Mouse (Mus musculus) frontal cortex, adult 2 months (tissue): ENCODE results near the gene C7. TPM values are rescaled to one million over a fixed set of nuclear protein-coding genes. Genes with fewer than 3 reads are reported as not detected.
"Not testable (repeated sequence)": the region's sequence is repeated elsewhere in the genome, so short reads cannot be mapped to it uniquely, and the experiment has no call there.

Source experiments
- DNase-seq, 2 experiments: peaks; one replicate each; pipeline ENCODE4 v3.0.0; 2022; ENCODE audit warnings: low spot score in 1 of 2; ENCODE audit errors: extremely low spot score in 1 of 2
- polyA plus RNA-seq: library from polyadenylated mRNA; depleted of rRNA; stranded (reverse); fragments of >200 nt; gene quantifications from 2 replicates; pipeline ENCODE4 v1.2.3, GENCODE M21; 2012; rRNA removed

C7 gene
- 0.59 and 0.84 TPM in 2 replicates for polyA plus RNA-seq

GRCm38 (mm10) chr15:5063635-5064034 lies at the start of gene C7:
C7 (minus strand) TSS chr15:5063740.
- no peak for DNase-seq

DNA sequence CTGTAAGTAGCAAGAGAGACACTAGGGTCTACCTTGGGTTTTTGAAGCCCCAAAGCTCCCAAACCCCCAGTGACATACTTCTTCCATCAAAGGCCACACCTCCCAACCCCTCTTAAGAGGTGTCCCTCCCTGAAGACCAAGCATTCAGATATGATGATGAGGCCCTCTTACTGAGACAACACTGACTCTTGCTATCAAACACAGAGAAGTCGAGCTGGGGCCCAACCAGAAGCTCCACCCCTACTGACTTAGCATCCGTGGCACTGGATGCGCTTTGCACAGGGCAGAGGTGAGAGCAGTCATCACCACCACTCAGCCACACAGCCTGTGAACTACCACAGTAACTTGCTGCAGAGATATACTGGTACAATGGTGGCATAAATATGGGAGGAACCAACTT lies 49.1 kb upstream of the C7 start:
- DNase-seq, result no peak

DNA sequence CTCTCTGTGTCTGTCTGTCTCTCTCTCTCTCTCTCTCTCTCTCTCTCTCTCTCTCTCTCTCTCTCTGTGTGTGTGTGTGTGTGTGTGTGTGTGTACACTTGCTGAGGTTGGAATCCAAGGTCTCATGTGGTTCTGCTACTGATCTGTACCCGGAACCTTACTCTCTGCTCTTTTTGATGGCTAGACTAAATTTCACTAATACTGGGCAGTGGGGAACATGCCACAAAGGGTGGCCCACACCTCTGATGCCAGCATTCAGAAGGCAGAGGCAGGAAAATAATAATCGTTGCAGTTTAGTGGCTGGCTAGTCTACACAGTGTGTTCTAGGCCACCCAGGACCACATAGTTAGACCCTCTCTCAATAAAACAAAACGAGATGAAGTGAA lies 45.1 kb upstream of the C7 start:
- no peak for DNase-seq

- no peak for DNase-seq
Observed at GRCm38 (mm10) chr15:5107686-5108654, 44.4 kb upstream of the C7 start, which contains the start of gene Card6. Card6 (minus strand) TSS chr15:5108539.

DNA sequence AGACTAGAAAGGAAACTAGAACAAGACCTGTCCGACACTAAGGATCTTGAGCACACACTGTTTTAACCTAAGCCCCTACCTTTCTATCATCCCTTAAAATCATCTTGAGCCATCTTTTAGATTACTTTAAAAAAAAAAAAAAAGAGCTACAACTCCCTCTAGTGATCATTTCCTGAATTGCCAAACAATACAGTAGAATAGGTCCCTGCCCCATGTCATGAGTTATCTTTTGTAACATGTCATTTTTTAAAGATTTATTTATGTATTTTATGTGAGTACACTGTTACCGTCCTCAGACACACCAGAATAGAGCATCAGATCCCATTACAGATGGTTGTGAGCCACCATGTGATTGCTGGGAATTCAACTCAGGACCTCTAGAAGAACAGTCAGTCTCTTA lies 42.8 kb upstream of the C7 start:
- peak in 1 of 2 experiments; percentile 72 for DNase-seq

DNA sequence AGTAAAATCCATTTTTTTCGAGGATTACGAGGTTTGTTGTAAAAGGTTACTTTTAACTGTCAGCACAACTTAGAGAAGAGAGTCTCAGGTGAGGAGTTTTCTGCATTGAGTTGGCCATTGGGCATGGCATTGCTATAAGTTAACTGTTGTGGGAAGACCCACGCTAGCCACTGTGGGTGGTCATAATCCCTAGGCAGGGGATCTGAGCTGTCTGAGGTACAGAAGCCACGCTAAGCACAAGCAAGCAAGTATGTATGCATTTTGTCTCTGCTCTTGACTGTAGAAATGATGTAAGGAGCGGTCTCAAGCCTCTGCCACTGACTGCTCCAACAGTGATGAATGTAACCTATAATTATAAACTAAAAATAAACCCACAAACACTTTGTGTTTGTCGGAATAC lies 42.4 kb upstream of the C7 start:
- no peak for DNase-seq

DNA sequence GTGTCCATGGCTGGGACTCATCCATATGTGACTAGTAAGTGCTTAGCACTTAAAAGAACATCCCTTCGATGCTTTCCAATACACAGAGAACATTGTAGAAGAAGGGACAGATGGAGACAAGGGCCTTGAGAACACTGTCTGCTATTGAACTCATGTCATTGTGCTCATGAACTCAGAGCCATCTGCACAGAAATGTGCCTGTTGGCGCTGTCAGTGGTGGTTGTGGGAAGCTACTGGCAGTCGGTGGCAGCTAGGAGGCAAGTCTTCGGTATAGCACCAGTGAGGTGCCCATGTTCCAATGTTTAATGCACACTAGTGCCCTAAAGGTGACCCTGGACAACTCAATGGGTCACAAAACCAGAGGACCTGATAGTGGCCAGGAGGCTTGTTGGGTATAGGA lies 38.8 kb upstream of the C7 start:
- no peak for DNase-seq

DNA sequence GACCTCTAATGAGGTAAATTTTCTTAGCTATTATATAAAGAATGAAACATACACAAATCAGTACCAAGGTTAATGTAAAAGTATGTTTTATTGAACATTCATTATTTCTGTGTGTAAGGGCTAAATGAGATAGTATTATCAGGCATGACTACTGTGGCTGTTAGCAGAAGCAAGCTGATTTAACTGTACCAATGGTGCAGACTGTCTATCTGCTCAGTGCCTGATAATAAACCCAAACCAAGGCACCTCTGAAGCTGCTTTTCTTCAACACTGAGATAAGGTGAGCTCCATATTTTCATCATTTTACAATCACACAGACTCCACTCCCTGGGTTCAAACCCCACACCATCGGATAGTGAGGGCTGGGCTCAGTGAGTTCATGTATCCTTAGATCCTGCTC lies 33.8 kb upstream of the C7 start:
- no peak for DNase-seq

- DNase-seq, result no peak
Observed at GRCm38 (mm10) chr15:5095534-5096301, 32.2 kb upstream of the C7 start.

DNA sequence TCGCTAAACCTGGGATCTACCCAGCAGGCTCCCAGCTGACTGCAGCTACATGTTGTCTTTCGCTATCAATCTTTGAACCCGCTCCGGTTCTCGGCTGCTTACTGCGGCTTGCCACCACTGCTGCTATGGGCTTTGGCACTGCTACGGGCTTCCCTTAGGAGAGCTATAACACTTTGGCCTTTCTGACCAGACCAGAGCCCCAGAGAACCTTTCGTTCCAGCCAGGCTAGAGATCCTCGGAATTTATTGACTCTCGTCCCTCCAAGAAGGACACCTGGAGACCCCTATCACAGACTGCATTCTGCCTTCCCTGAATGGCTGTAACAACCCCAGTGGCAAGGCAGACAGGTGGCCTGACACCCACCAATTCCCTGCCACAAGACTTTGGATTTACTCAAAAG lies 26.6 kb upstream of the C7 start:
- no peak for DNase-seq

GRCm38 (mm10) chr15:5088850-5089608 lies 25.5 kb upstream of the C7 start:
- DNase-seq, result no peak

- DNase-seq, result peak in 1 of 2 experiments; percentile 28
Observed at GRCm38 (mm10) chr15:5086162-5086561, 22.6 kb upstream of the C7 start.

- DNase-seq, result no peak
Observed at GRCm38 (mm10) chr15:5081235-5081634, 17.7 kb upstream of the C7 start.

GRCm38 (mm10) chr15:5068801-5069518 lies 5.4 kb upstream of the C7 start:
- peak; percentile 33 to 82 for DNase-seq

- DNase-seq, result peak; percentile 56 to 73
Observed at GRCm38 (mm10) chr15:5045560-5046284, 17.8 kb downstream of the C7 start.

DNA sequence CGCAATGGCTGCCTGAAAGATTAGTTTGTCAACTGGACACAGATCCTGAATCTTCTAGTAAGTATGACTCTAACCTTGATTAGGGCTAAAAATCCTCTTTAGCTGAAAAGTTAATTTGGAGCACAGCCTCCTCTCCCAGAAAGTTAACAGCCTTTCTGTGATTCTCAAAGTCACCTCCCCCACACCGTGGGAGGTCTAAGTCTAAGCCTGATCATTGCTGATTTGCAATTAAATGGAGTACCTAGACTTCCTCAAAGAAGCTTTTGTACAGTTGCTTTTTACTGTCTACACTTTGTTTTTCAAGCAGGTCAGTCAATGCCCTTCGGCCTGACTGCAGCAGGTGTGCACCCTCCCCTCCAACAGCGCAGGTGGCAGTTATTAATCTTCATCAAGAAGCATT lies 34.3 kb downstream of the C7 start:
- DNase-seq, result no peak

- DNase-seq, result not testable (repeated sequence)
Observed at GRCm38 (mm10) chr15:5023479-5024265, 39.9 kb downstream of the C7 start.

DNA sequence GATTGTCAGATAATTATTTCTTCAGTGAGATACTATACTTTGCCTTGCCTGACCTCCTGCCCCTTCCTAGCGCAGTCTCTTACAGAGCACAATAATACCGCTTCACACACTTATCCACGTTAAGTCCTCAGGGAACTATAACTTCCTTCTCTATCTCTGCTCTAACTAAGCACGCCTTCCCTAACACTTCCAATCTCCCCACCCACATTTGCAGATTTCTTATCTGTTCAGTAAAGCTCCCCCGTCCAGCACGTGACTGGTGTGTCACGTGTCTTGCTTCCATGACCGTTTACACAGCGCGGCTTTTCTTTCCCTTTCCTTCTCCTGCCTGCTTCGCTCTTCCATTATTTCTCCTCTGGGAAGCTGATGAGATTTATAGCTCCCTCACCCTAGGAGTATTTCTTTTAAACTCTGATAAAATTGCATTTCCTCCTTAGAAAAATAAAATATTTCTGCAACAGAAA lies 53.9 kb downstream of the C7 start:
- no peak for DNase-seq
